Mouse (Mus musculus) adrenal gland (tissue): Measurements from ENCODE around the gene Fcrl5.
"Not testable (repeated sequence)": the region's sequence is repeated elsewhere in the genome, so short reads cannot be mapped to it uniquely, and the experiment has no call there.

Source experiments
- intact Hi-C: fragments of 180-260 bp; cut with DNase I; formaldehyde crosslinking; loops from one replicate; pipeline ENCODE4 v1.15.1; 2025
- long read RNA-seq, 2 experiments: library from polyadenylated mRNA; unstranded; transcript quantifications; one replicate each; pipeline ENCODE4 v2.0.0; 2020; ENCODE audit warnings: borderline replicate concordance in 1 of 2; ENCODE audit not compliant: insufficient replicate concordance in 1 of 2

The Fcrl5 gene
- long read RNA-seq, experiment 1, result 0 reads
- long read RNA-seq, experiment 2, result 0 reads

GRCm38 (mm10) chr3:87435479-87435878, at the start of gene Fcrl5:
TSS of gene Fcrl5 (plus strand) at chr3:87435773.
- intact Hi-C loops, result no loop called here

DNA sequence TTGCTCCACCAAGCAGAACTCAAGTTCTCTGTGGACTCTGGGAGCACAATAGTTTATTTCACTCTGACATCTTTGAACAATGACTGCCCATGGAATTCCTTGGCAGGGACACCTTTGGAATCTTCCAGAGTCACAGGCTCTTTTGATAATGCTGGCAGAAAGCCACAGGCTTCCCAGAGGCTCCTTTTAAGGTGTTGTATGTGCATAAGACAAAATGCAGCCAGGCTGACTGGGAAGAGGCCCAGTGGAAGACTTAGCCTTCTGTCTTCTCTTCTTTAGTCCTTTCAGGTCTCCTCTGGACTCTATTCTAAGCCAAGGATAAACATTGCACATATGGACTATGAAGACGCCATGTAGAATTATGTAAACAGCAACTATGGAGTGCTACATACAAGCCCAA, 44.6 kb upstream of the Fcrl5 start:
- intact Hi-C loops, result no loop called here

- intact Hi-C loops, result no loop called here
Observed at GRCm38 (mm10) chr3:87398809-87399208, 36.8 kb upstream of the Fcrl5 start.

- intact Hi-C loops, result loop anchor here (10.0 kb wide), 1 partner anchor 75 kb away; no protein-coding TSS in a partner anchor
Observed at GRCm38 (mm10) chr3:87399906-87400305, 35.7 kb upstream of the Fcrl5 start.

DNA sequence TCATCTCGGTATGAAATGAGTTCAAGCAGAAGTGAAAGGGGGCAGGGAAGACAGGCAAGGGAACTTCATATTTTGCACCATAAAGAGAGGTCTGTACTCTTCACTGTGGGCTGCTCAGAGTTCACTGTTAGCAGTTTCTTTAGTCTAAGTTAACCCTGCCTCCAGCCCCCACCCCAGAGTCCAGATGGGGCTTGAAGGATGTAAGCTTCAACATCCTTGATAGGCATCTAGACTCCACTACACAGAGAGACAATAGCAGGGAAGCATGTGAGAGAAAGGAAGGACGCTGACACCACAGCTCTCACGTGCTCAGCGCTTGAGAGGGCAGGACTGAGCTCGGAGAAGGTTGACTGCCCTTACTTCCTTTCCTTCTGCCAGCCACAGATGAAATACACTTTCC, 34.3 kb upstream of the Fcrl5 start:
- intact Hi-C loops, result loop anchor here (10.0 kb wide), 1 partner anchor 77 kb away; no protein-coding TSS in a partner anchor

DNA sequence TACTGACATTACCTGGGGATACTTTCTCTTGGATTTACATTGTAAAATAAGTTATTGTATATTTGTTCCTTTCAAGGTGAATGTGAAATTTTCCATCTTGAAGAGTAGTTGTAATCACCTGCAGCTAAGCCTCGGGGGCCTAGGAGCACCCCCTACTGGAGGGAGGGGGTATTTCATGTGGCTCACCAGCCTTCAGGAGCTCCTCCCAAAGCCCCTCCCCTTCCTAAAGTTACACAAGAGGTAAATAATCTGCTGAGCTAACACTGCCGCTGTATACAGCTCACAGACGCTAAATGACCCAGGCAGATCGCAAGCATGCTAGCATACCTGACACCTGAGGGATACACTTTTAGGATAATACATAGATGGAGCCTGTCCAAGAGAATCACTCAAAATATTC, 27.4 kb upstream of the Fcrl5 start:
- intact Hi-C loops, result loop anchor here (10.0 kb wide), 1 partner anchor 83 kb away; no protein-coding TSS in a partner anchor

GRCm38 (mm10) chr3:87409196-87409935, 26.2 kb upstream of the Fcrl5 start:
- intact Hi-C loops, result loop anchor here (10.0 kb wide), 1 partner anchor 85 kb away; no protein-coding TSS in a partner anchor

- intact Hi-C loops, result loop anchor here (2.0 to 10.0 kb wide), 2 partner anchors 88 to 144 kb away; no protein-coding TSS in a partner anchor
Observed at GRCm38 (mm10) chr3:87410605-87411004, 25.0 kb upstream of the Fcrl5 start.

DNA sequence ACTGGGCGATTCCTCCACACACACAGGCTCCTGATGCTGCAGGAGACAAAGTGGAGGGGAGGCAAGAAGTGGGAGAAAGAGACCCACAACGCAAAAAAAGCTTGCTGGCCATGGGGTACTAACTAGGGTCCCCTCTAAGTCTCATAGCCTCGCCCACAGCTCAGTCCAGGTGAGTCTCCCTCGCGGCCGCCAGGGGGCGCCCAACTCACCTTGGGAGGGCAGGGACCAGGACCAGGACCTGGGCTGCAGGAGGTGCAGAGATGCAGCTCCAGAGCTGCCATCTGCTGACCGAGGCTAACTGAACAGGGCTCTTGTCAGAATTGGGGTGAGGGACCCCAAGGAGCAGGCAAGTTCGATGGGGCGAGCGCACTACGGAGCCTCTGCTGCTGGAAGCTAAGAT, 24.4 kb upstream of the Fcrl5 start:
- intact Hi-C loops, result loop anchor here (2.0 to 10.0 kb wide), 2 partner anchors 88 to 144 kb away; no protein-coding TSS in a partner anchor

DNA sequence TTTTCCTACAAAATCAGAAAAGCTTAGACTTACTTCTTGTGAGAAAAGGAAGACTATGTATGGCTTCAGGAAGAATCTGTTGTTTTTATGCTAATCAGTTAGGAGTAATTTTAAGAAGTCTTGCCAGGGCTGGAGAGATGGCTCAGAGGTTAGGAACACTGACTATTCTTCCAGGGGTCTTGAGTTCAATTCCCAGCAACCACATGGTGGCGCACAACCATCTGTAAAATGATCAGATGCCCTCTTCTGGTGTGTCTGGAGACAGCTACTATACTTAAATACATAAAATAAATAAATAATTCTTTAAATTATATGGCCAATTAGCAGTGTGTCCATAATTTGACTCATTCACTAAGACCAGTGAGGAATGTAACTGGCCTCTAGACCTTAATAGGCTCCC, 14.9 kb upstream of the Fcrl5 start:
- intact Hi-C loops, result no loop called here

- intact Hi-C loops, result no loop called here
Observed at GRCm38 (mm10) chr3:87422386-87422910, 13.1 kb upstream of the Fcrl5 start.

DNA sequence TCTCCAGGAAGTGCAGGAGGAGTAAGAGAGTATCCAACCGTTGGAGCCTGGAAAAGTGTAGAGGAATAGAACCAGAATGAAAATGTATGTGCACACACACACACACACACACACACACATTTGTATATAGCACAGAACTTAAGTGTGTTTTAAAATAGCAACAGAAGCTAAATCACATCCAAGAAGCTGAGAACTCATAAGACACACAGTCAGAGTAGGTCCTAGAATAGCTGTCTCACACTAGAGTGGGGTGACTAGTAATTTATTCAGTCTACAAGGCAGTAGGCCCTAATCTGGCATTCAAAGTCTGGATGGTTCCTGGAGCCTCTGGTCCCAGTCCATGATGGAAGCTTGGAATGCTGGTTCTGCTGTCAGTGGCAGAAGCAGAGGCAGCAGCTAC, 5.0 kb downstream of the Fcrl5 start:
- intact Hi-C loops, result no loop called here

DNA sequence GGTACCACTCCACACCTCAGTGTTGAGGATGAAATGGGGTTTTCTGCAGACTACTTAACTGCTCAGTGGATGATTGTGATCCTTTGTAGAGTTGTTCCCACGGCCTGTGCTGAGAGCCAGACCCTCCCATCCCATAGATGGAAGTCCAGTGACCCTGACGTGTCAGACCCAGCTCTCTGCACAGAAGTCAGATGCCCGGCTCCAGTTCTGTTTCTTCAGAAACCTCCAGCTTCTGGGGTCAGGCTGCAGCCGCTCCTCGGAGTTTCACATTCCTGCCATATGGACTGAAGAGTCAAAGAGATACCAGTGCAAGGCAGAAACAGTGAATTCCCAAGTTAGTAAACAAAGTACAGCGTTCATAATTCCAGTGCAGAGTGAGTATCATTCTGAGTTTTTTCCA, 8.4 kb downstream of the Fcrl5 start:
- intact Hi-C loops, result no loop called here

DNA sequence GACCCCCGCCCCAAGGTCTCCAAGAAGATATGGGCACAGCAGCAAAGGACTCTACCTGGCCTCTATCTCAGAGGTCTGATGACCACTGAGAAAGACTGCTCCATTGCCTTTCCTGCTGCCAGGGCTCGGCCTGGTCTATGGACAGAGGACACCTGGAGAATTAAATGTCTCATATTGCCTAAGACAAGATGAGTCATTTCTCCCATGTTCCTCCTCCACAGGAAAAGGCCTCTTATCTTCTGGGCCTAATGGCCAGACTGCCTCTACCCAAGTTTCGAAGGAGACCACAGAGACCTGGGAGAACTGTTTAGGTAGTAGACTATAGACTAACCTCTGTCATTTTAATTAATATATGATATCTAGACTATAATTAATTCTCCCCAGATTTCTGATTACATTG, 29.9 kb downstream of the Fcrl5 start:
- intact Hi-C loops, result no loop called here

DNA sequence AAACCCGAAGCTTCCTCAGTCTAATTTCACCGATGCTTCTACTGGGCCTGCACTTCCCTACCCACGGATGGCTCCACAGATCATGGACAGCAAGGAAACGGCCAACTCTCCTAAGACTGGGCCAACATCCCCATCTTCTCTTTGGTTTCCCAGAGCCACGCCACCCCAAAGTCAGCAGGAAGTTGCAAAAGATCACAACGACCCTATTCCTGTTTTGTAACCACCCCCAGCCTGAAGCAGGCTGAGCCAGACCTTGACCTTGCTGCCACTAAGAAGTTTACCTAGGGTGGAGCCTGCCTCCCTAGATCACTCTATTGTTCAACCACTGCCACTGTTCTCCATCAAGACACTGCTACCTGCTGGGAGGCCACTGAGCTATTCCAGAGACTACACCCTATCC, 31.4 kb downstream of the Fcrl5 start:
- intact Hi-C loops, result no loop called here

DNA sequence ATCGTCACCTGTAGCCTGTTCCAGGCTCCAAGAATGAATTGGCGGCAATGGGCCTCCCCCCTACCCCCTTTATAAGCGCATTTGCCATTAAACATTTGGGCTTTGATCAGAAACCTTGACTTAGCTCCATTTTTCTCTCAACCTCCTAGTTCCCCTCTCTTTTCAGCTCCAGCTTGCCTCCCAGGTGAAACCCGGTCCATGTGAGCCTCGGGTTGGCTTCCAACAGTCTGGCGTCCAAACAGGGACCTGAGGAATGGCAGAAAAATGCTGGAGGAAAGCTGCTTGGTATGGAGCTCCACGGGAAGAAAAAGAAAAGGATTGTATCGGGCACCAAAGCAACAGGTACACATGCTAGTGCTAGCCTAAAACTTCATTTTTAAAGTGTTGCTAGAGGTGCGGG, 31.8 kb downstream of the Fcrl5 start:
- intact Hi-C loops, result no loop called here

DNA sequence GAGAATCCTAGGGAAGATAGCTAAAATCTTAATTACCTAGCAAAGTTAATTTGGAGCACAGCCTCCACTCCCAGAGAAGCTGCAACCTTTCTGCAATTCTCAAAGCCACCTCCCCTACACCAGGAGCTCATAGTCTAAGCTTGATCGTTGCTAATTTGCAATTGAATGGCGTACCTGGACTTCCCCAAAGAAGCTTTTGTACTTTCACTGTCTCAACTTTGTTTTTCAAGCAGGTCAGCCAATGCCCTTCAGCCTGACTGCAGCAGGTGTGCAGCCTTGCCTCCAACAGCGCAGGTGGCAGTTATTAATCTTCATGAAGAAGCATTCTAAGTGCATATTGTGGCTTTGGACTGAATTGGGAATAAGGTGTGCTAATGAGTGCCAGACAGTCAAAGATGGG, 42.4 kb downstream of the Fcrl5 start:
- intact Hi-C loops, result not testable (repeated sequence)

- intact Hi-C loops, result not testable (repeated sequence)
Observed at GRCm38 (mm10) chr3:87478596-87478995, 43.0 kb downstream of the Fcrl5 start.

DNA sequence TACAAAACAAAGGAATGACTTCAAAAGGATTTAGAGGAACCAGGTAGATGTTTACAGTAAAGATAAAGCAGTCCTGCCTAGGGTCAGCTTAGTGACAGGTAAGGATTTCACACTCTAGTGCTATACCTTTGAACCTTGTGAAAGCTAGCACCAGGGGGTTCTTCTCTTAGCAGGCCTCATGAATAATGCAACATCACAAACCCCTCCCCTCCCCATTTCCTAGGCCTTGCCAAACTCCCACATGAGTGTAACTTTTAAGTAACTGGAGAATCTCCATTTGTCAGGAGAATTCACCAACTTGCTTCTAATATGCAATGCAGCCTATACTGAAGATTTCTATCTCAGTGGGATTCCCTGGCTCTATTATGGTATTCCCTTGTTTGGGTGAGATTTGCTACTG, 43.7 kb downstream of the Fcrl5 start:
- intact Hi-C loops, result not testable (repeated sequence)

DNA sequence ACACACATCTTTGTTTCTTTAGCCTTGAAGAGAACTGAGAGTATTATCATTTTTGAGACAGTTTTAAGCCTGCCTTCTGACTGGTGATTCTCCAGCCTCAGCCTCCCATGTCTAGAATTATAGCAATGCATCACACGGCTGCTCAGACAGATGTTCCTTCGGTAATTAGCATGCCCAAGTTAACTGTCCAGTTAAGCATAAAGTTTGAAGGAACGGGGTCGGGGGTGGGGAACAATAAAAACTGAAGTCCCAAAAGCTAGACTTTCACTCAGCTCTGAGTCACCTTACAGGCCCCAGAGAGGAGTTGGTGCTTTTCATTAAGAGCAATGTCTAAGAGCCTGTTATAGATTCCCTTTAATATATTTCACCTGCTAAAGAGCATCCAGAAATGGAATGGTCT, 51.8 kb downstream of the Fcrl5 start:
- intact Hi-C loops, result no loop called here

DNA sequence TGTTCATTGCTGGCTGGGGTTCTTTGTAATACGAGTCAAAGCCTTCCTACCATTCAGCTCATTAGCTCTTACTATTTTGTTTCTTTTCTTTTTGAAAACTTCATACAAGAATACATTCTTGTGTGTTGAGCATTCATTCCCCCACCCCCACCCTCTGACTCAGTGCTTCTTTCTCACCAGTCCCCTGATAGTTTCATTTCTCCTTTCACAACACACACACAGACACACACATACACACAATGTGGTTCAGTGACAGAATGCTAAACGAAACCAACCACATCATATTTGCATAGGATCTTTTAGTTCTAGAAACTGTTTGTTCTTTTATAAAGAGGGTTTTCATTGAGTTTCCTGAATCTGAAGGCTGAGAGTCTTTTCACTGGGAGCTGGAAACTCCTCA, 52.3 kb downstream of the Fcrl5 start:
- intact Hi-C loops, result no loop called here

GRCm38 (mm10) chr3:87498266-87498665, 62.7 kb downstream of the Fcrl5 start:
- intact Hi-C loops, result loop anchor here (2.0 kb wide), 1 partner anchor 87 kb away; no protein-coding TSS in a partner anchor

DNA sequence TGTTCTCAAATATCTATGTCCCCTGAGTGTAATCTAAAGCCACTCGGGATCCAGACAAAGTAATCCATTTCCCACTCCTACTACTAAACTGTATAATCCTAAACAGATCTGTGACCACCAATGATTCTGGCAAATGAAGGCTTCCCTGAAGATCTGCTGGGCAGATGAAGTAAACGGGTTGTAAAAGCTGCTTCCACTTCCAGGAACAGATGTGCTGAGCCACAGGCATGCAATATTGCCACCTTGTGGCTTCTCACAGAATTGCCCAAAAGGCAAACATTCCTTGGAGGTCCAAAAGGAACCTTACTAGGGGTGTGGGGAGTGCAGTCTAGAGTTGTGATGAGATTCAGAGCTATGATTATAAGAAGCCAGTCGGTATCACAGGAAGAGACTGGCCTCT, 63.5 kb downstream of the Fcrl5 start:
- intact Hi-C loops, result loop anchor here (1.0 to 2.0 kb wide), 3 partner anchors 88 to 256 kb away; no protein-coding TSS in a partner anchor
